In the genomic region with DNA sequence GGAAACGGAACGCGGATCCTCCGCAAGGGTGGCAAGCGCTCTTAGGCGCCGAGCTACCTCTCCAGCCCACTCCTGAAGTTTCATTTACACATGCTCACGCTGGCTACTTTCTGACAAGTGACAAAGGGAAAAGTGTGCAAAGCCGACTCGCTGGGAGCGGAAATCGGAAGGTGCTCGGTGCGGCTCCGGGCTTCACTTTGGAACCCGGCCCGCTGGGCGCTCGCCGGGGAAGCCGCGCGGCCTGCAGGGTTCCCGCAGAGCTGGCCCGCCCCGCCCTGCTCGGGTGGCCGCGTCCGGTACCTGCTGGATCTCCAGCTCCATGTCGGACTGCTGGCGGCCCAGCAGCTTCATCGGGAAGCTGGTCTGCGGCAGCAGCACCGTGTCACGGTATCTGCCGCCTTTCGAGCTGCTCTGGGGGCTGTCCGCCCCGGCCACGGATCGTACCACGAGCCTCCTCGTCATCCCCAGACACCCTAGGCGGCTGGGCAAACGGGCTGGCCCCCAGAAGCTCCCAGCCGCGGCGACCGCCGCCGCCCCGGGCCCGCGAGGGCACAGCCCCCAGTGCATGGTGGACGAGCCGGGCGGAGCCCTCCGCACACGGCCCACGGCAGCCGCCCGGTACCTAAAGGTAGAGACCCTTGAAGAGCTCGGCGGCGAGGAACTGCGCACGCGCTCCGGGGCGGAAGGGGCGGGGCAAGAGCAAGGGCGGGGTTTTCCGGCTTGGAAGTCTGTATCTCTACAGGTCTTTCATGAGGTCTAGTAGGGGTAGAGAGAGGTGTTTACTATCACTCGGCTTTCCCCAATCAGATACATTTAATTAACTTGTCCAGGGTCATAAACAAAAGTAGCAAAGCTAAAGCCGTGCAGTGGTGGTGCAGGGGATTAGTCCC, we compare ENCODE assay signal across 8 mouse cellular contexts. TPM values are rescaled to one million over a fixed set of nuclear protein-coding genes. Genes with fewer than 3 reads are reported as not detected.
DNase-seq lines count a peak whose midpoint lies in the region; ATAC-seq and TF ChIP-seq lines count a peak whose summit lies in the region.

Iars2 (minus strand) TSS at position 676 of the 890 bp plus-strand sequence.

- H3K9ac ChIP-seq in forebrain, embryonic 15.5 days (replicated peaks): peak within 1 kb of the TSS; percentile 93
- H3K9ac ChIP-seq in lung, embryonic 14.5 days: peak within 1 kb of the TSS; percentile 88

- DNase-seq in ES-CJ7 (ENCODE audit: low read depth, low spot score): peak; percentile 96
- DNase-seq in cerebellum, adult 11 months: peak; percentile 89
- DNase-seq in heart, postnatal 25 days (ENCODE audit: low spot score): peak; percentile 82
- peak; percentile 87 to 94 for DNase-seq in layer of hippocampus, adult 2 months (ENCODE audit: low spot score in 2 of 2)
- DNase-seq in lung, embryonic 14.5 days: peak; percentile 92
- DNase-seq in thymus, adult 2 months: peak; percentile 95

- H3K4me1 ChIP-seq in forebrain, embryonic 15.5 days: peaks cover 32% of the 10 kb centered on the region
- H3K4me1 ChIP-seq in lung, embryonic 14.5 days (ENCODE audit: insufficient read depth): no peaks in the 10 kb centered on the region
- H3K4me1 ChIP-seq in olfactory bulb, adult 2 months (ENCODE audit: control insufficient read depth, insufficient read depth, low read length): peaks cover 3% of the 10 kb centered on the region
- H3K4me1 ChIP-seq in thymus, adult 2 months (replicated peaks; ENCODE audit: control insufficient read depth, insufficient read depth, low read length): 0 out of 2 replicates have a peak, but pooled peaks cover 4% of the 10 kb centered on the region

- intact Hi-C loops in heart, postnatal 25 days (cut with DNase I): no loop called here

- TF ChIP-seq POLR2A in olfactory bulb, adult 2 months (IDR thresholded peaks at IDR 0.05; ENCODE audit: insufficient read depth, low read depth, low read length): peak; percentile 87
- TF ChIP-seq POLR2A in thymus, adult 2 months (IDR thresholded peaks at IDR 0.05; ENCODE audit: control insufficient read depth, extremely low read depth, insufficient read depth, low read length, poor library complexity): peak; percentile 85; the same call in 1 of the 2 replicates

- 0 out of 2 replicates have a peak, but pooled peaks have one; percentile 10 for TF ChIP-seq CTCF in layer of hippocampus, adult 2 months (conservative IDR thresholded peaks at IDR 0.05)
- TF ChIP-seq CTCF in lung, embryonic 14.5 days (IDR thresholded peaks at IDR 0.05; ENCODE audit: low read depth): no peak
- no peak for TF ChIP-seq CTCF in olfactory bulb, adult 2 months (IDR thresholded peaks at IDR 0.05; ENCODE audit: insufficient read depth, low read depth, low read length)
- TF ChIP-seq CTCF in thymus, adult 2 months (IDR thresholded peaks at IDR 0.05; ENCODE audit: borderline replicate concordance, control insufficient read depth, extremely low read depth, insufficient read depth, low read length, poor library complexity): peak; percentile 23; the same call in 1 of the 2 replicates

- H3K4me3 ChIP-seq in forebrain, embryonic 15.5 days: peak within 1 kb of the TSS; percentile 84
- peak within 1 kb of the TSS; percentile 86 for H3K4me3 ChIP-seq in layer of hippocampus, adult 2 months
- H3K4me3 ChIP-seq in lung, embryonic 14.5 days (ENCODE audit: low read depth, low read length): peak within 1 kb of the TSS; percentile 91
- peak within 1 kb of the TSS; percentile 70 for H3K4me3 ChIP-seq in olfactory bulb, adult 2 months (ENCODE audit: insufficient read depth, low read depth, low read length)
- H3K4me3 ChIP-seq in thymus, adult 2 months (ENCODE audit: control insufficient read depth, insufficient read depth, low read length): peak within 1 kb of the TSS; percentile 79

- H3K36me3 ChIP-seq in forebrain, embryonic 15.5 days: peaks cover 28% of the 10 kb centered on the region
- H3K36me3 ChIP-seq in lung, embryonic 14.5 days (ENCODE audit: insufficient read depth): peaks cover 30% of the 10 kb centered on the region
- peaks cover 9% of the 10 kb centered on the region for H3K36me3 ChIP-seq in thymus, adult 2 months (ENCODE audit: control insufficient read depth, insufficient read depth, low read length)

- peak; percentile 90 for ATAC-seq in forebrain, embryonic 15.5 days (replicated peaks)
- ATAC-seq in lung, embryonic 14.5 days (ENCODE audit: insufficient read depth): peak; percentile 85

- H3K27me3 ChIP-seq in forebrain, embryonic 15.5 days: no peaks in the 10 kb centered on the region
- H3K27me3 ChIP-seq in lung, embryonic 14.5 days (ENCODE audit: insufficient read depth, low read length): no peaks in the 10 kb centered on the region
- no peaks in the 10 kb centered on the region for H3K27me3 ChIP-seq in thymus, adult 2 months (ENCODE audit: control insufficient read depth, insufficient read depth, low read length)

- H3K4me2 ChIP-seq in forebrain, embryonic 15.5 days (replicated peaks): peak within 1 kb of the TSS; percentile 66
- peak within 1 kb of the TSS; percentile 72 for H3K4me2 ChIP-seq in lung, embryonic 14.5 days

- no peaks in the 10 kb centered on the region for H3K9me3 ChIP-seq in forebrain, embryonic 15.5 days
- H3K9me3 ChIP-seq in lung, embryonic 14.5 days (ENCODE audit: low read depth, low read length): no peaks in the 10 kb centered on the region

- peak within 1 kb of the TSS; percentile 94 for H3K27ac ChIP-seq in forebrain, embryonic 15.5 days (replicated peaks)
- peak within 1 kb of the TSS; percentile 96 for H3K27ac ChIP-seq in layer of hippocampus, adult 2 months
- peak within 1 kb of the TSS; percentile 94 for H3K27ac ChIP-seq in lung, embryonic 14.5 days (ENCODE audit: low read depth)
- peak within 1 kb of the TSS; percentile 3; the same call in 1 of the 2 replicates for H3K27ac ChIP-seq in olfactory bulb, adult 2 months (ENCODE audit: insufficient read depth, low read depth, low read length)
- H3K27ac ChIP-seq in thymus, adult 2 months (ENCODE audit: control insufficient read depth, insufficient read depth, low read length): peak within 1 kb of the TSS; percentile 13

- WGBS in forebrain, embryonic 15.5 days: under 1% methylated on average over 76 of the region's 76 CpGs
- under 1% methylated on average over 76 of the region's 76 CpGs for WGBS in lung, embryonic 14.5 days
- WGBS in olfactory bulb, adult 2 months: under 1% methylated on average over 76 of the region's 76 CpGs
- WGBS in thymus, adult 2 months: under 1% methylated on average over 76 of the region's 76 CpGs

RNA-seq across cellular contexts. Expression of gene Iars2, which starts in this region (rescaled TPM):
- 19.2 and 19.9 TPM in 2 replicates for polyA plus RNA-seq in forebrain, embryonic 15.5 days (2015; fragmentation: Nextera tagmentation; extraction: Ambion mirVana)
- 10 to 100 TPM; 70.8 to 73.1 TPM for total RNA-seq in heart, postnatal 25 days (2021)
- total RNA-seq in layer of hippocampus, adult 2 months (2021): 10 to 100 TPM; 29.9 to 34.3 TPM
- 32.0 and 33.5 TPM in 2 replicates for polyA plus RNA-seq in lung, embryonic 14.5 days (2014; fragmentation: Nextera tagmentation; extraction: Ambion mirVana)
- not detected in 2 replicates for polyA plus RNA-seq in olfactory bulb, adult 2 months (2012; ENCODE audit: insufficient read depth, insufficient read length, low replicate concordance, missing spikeins)
- polyA plus RNA-seq in thymus, adult 2 months (2012; rRNA removed): 22.7 and 28.4 TPM in 2 replicates

Comparison
In these comparisons a context has a peak if more than half of its experiments do, and no peak if none do; other contexts are left out.
1. Peak in every context shown above with its lines: DNase-seq, ATAC-seq, H3K4me3 ChIP-seq and H3K27ac ChIP-seq.
2. H3K27ac ChIP-seq: peak in every context shown above with its lines; median percentile 96 in layer of hippocampus, adult 2 months; 94 in forebrain, embryonic 15.5 days; 94 in lung, embryonic 14.5 days; 13 in thymus, adult 2 months; 3 in olfactory bulb, adult 2 months.
3. CTCF ChIP-seq: peak in layer of hippocampus, adult 2 months (single experiment) and thymus, adult 2 months (single experiment); none in lung, embryonic 14.5 days (single experiment) and olfactory bulb, adult 2 months (single experiment).